In the genomic region with DNA sequence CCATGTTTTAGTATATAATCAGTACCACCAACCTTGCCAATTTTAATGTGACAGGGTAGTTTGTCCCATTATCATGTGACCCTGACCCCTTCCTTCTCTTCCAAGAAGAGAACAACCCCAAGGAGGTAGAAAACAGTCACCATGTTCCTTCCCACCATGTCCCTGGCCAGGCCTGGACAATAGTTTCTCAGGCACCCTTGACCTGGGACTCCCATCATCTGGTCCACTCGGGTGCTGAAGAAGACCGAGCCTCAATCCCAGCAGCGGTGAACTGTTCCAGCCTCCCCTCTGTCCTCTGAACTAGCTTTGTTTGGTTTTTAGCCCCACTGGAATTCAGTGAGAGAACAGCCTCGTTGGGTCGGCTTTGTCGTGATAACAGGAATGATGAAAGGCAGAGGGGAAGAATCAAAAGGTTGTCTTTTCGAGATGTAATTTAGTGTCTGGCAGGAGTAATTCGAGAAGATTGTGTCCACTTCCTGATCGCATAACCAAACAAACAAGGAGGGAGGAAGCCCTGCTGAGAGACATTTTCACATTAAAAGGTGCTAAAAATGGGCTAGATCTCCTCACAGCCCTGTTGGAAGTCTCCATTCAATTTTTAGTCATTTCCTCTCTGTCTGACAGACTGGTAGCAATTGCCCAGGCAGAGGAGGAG, we compare ENCODE assay signal across 27 mouse cellular contexts.
DNase-seq lines count a peak whose midpoint lies in the region; ATAC-seq and TF ChIP-seq lines count a peak whose summit lies in the region.
"Had no signal": no experiment of that assay in that cellular context is flagged by ENCODE, and none has a peak within 500 bp of the region (broad histone marks: within the 10 kb centered on the region; RNA-seq: fewer than 3 reads in every experiment).

No protein-coding gene starts in this region.

- H3K27me3 ChIP-seq in midbrain, embryonic 11.5 days (ENCODE audit: control insufficient read depth, insufficient read depth, low read length), result 0 out of 2 replicates have a peak, but pooled peaks cover 6% of the 10 kb centered on the region
- H3K27me3 ChIP-seq in midbrain, embryonic 15.5 days (replicated peaks), result peaks cover 6% of the 10 kb centered on the region; the same call in 1 of the 2 replicates
- H3K27me3 ChIP-seq: embryonic facial prominence, embryonic 13.5 days; embryonic facial prominence, embryonic 15.5 days had no signal

- 35% methylated on average over 9 of the region's 9 CpGs for WGBS in midbrain, embryonic 11.5 days
- WGBS in midbrain, embryonic 15.5 days, result 39% methylated on average over 9 of the region's 9 CpGs

- DNase-seq in midbrain, embryonic 11.5 days (ENCODE audit: low spot score, missing footprints), result peak; percentile 71
- DNase-seq in ES-CJ7 (ENCODE audit: low read depth, low spot score) (peak; percentile 71), R1 (ENCODE audit: low read depth, low spot score) (peak; percentile 79)
- DNase-seq in layer of hippocampus, adult 2 months (ENCODE audit: low spot score in 2 of 2), result no peak
- no peak for DNase-seq in thymus, postnatal 0 days (ENCODE audit: low spot score)
- no peak for DNase-seq in thymus, postnatal 25 days
- DNase-seq: adrenal gland, adult 8-10 months; adrenal gland, postnatal 14 days; adrenal gland, postnatal 36 days; cerebellum, adult 11 months; cerebellum, adult 18-20 months; cerebellum, adult 8-10 months; cerebellum, adult 9-11 months; cerebellum, postnatal 14 days; cerebellum, postnatal 36 days; embryo, embryonic 11 days had no signal

- no peak for TF ChIP-seq CTCF in layer of hippocampus, adult 2 months (conservative IDR thresholded peaks at IDR 0.05)

- no peak overlapping the region for H3K9ac ChIP-seq in midbrain, embryonic 11.5 days (ENCODE audit: low read length)
- no peak overlapping the region for H3K9ac ChIP-seq in midbrain, embryonic 15.5 days
- H3K9ac ChIP-seq: embryonic facial prominence, embryonic 13.5 days; embryonic facial prominence, embryonic 15.5 days; forebrain, embryonic 12.5 days had no signal

- H3K27ac ChIP-seq in midbrain, embryonic 11.5 days (ENCODE audit: low read depth, low read length), result no peak overlapping the region
- H3K27ac ChIP-seq in midbrain, embryonic 15.5 days, result no peak overlapping the region
- H3K27ac ChIP-seq in layer of hippocampus, adult 2 months, result no peak overlapping the region
- H3K27ac ChIP-seq: embryonic facial prominence, embryonic 13.5 days; embryonic facial prominence, embryonic 15.5 days; forebrain, embryonic 10.5 days; forebrain, embryonic 12.5 days had no signal

- no peak for ATAC-seq in midbrain, embryonic 11.5 days (ENCODE audit: low FRiP score)
- no peak for ATAC-seq in midbrain, embryonic 15.5 days (replicated peaks)
- ATAC-seq: activated CD4-positive, CD25-positive, alpha-beta regulatory T cell, adult 4 months; forebrain, embryonic 14.5 days; forebrain, embryonic 16.5 days; Patski had no signal

- no peaks in the 10 kb centered on the region for H3K36me3 ChIP-seq in midbrain, embryonic 11.5 days (ENCODE audit: control insufficient read depth, insufficient read depth, low read length)
- H3K36me3 ChIP-seq in midbrain, embryonic 15.5 days (replicated peaks), result no peaks in the 10 kb centered on the region
- H3K36me3 ChIP-seq: embryonic facial prominence, embryonic 13.5 days; embryonic facial prominence, embryonic 15.5 days; forebrain, embryonic 10.5 days; forebrain, embryonic 12.5 days; G1E had no signal

- no peak overlapping the region for H3K4me2 ChIP-seq in midbrain, embryonic 11.5 days
- no peak overlapping the region for H3K4me2 ChIP-seq in midbrain, embryonic 15.5 days
- H3K4me2 ChIP-seq: embryonic facial prominence, embryonic 13.5 days; embryonic facial prominence, embryonic 15.5 days; forebrain, embryonic 12.5 days had no signal

- peaks cover 15% of the 10 kb centered on the region for H3K4me1 ChIP-seq in midbrain, embryonic 11.5 days (ENCODE audit: control insufficient read depth, insufficient read depth, low read length)
- peaks cover 14% of the 10 kb centered on the region for H3K4me1 ChIP-seq in midbrain, embryonic 15.5 days
- H3K4me1 ChIP-seq: embryonic facial prominence, embryonic 13.5 days; embryonic facial prominence, embryonic 15.5 days had no signal

- H3K9me3 ChIP-seq in midbrain, embryonic 11.5 days (ENCODE audit: control insufficient read depth, low read length), result no peaks in the 10 kb centered on the region
- H3K9me3 ChIP-seq in midbrain, embryonic 15.5 days, result no peaks in the 10 kb centered on the region
- H3K9me3 ChIP-seq: embryonic facial prominence, embryonic 13.5 days; embryonic facial prominence, embryonic 15.5 days; forebrain, embryonic 10.5 days; forebrain, embryonic 12.5 days had no signal

- no peak overlapping the region for H3K4me3 ChIP-seq in midbrain, embryonic 11.5 days (ENCODE audit: low read depth, low read length)
- no peak overlapping the region for H3K4me3 ChIP-seq in midbrain, embryonic 15.5 days
- no peak overlapping the region for H3K4me3 ChIP-seq in layer of hippocampus, adult 2 months
- H3K4me3 ChIP-seq: embryonic facial prominence, embryonic 13.5 days; embryonic facial prominence, embryonic 15.5 days; erythroblast, embryonic 14.5 days; forebrain, embryonic 10.5 days; forebrain, embryonic 12.5 days had no signal

Comparison
In these comparisons a context has a peak if more than half of its experiments do, and no peak if none do; other contexts are left out.
1. DNase-seq: peak in midbrain, embryonic 11.5 days (single experiment), ES-CJ7 (single experiment) and R1 (single experiment); none in layer of hippocampus, adult 2 months (0 of 2), thymus, postnatal 0 days (single experiment) and thymus, postnatal 25 days (single experiment).